Mouse (Mus musculus): ENCODE data around the gene Endod1. TPM values are rescaled to one million over a fixed set of nuclear protein-coding genes. Genes with fewer than 3 reads are reported as not detected.

Gene Endod1
- polyA plus RNA-seq, 1 experiment, result 4.0 TPM

DNA sequence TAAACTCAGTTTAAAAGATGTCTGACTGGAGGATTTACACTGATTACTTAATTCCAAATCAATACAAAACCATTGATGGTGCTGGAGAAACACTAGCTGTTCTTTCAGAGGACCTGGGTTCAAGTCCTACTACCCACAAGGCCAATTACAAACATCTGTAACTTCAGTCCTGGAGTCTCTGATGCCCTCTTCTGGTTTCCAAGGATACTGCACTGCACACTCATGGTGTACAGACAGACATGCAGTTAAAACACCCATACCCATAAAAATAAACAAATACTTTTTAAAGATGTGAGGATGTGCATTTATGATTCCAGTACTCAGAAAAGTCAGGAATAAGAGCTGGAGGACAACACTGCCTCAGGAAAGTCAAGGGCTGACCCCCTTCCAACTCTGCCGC is 6.7 kb upstream of the Endod1 start:
- Histone ChIP-seq H3K27me3 (ENCODE audit: control insufficient read depth, insufficient read depth, insufficient read length) (no peaks in the 10 kb centered on the region), H3K79me2 (ENCODE audit: control insufficient read depth, insufficient read depth) (no peaks in the 10 kb centered on the region), H3K79me3 (ENCODE audit: low read depth) (no peaks in the 10 kb centered on the region), H3ac (ENCODE audit: control insufficient read depth, insufficient read length, low read depth) (no peak overlapping the region), H3K36me3 (ENCODE audit: control insufficient read depth, insufficient read depth) (no peaks in the 10 kb centered on the region), H3K4me3 (ENCODE audit: insufficient read depth, poor library complexity, severe bottlenecking) (no peak overlapping the region)
- TF ChIP-seq CTCF (IDR thresholded peaks at IDR 0.05; ENCODE audit: control insufficient read depth, insufficient read depth, insufficient read length), result no peak
- TF ChIP-seq MYOD1 (IDR thresholded peaks at IDR 0.05; ENCODE audit: control insufficient read depth, insufficient read length, low read depth), result no peak
- TF ChIP-seq CEBPB (IDR thresholded peaks at IDR 0.05; ENCODE audit: low read depth), result no peak
- no peak for TF ChIP-seq MYOG (IDR thresholded peaks at IDR 0.05; ENCODE audit: control insufficient read depth, extremely low read depth, insufficient read length)
- no peak for TF ChIP-seq USF1 (IDR thresholded peaks at IDR 0.05; ENCODE audit: low read depth)
- TF ChIP-seq MAX (IDR thresholded peaks at IDR 0.05), result no peak
- TF ChIP-seq FOSL1 (IDR thresholded peaks at IDR 0.05; ENCODE audit: insufficient read depth, low read length, poor library complexity, severe bottlenecking), result no peak

DNA sequence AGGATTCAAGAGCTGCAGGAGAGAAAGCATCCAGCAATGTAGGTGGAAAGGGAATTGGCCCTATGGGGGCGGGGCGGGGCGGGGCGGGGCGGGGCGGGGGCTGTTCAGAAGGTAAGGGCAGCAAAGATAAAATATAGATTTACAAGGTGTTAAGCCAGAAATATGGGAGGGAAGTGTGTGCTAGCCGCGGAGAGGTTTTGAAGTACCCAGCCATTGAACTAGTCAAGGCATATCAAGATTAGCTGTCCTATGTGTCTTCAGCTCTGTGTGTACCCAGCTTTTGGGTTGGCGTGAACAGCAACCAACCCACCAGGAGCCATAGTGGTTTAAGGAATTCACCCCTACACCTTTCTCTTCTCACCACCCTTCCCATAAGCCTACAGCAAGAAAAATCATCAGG is 5.5 kb upstream of the Endod1 start:
- Histone ChIP-seq H3K79me2 (ENCODE audit: control insufficient read depth, insufficient read depth) (no peaks in the 10 kb centered on the region), H3ac (ENCODE audit: control insufficient read depth, insufficient read length, low read depth) (no peak overlapping the region), H3K4me3 (ENCODE audit: insufficient read depth, poor library complexity, severe bottlenecking) (no peak overlapping the region), H3K27me3 (ENCODE audit: control insufficient read depth, insufficient read depth, insufficient read length) (no peaks in the 10 kb centered on the region), H3K79me3 (ENCODE audit: low read depth) (no peaks in the 10 kb centered on the region), H3K36me3 (ENCODE audit: control insufficient read depth, insufficient read depth) (no peaks in the 10 kb centered on the region)
- no peak for TF ChIP-seq CTCF (IDR thresholded peaks at IDR 0.05; ENCODE audit: control insufficient read depth, insufficient read depth, insufficient read length)
- TF ChIP-seq MYOD1 (IDR thresholded peaks at IDR 0.05; ENCODE audit: control insufficient read depth, insufficient read length, low read depth), result no peak
- no peak for TF ChIP-seq FOSL1 (IDR thresholded peaks at IDR 0.05; ENCODE audit: insufficient read depth, low read length, poor library complexity, severe bottlenecking)
- TF ChIP-seq USF1 (IDR thresholded peaks at IDR 0.05; ENCODE audit: low read depth), result no peak
- TF ChIP-seq MAX (IDR thresholded peaks at IDR 0.05), result no peak
- no peak for TF ChIP-seq MYOG (IDR thresholded peaks at IDR 0.05; ENCODE audit: control insufficient read depth, extremely low read depth, insufficient read length)

- H3K36me3 ChIP-seq (ENCODE audit: control insufficient read depth, insufficient read depth), result no peaks in the 10 kb centered on the region
- no peaks in the 10 kb centered on the region for H3K79me3 ChIP-seq (ENCODE audit: low read depth)
These were observed 4.4 kb upstream of the Endod1 start for GRCm38 (mm10) chr9:14385665-14386064.

DNA sequence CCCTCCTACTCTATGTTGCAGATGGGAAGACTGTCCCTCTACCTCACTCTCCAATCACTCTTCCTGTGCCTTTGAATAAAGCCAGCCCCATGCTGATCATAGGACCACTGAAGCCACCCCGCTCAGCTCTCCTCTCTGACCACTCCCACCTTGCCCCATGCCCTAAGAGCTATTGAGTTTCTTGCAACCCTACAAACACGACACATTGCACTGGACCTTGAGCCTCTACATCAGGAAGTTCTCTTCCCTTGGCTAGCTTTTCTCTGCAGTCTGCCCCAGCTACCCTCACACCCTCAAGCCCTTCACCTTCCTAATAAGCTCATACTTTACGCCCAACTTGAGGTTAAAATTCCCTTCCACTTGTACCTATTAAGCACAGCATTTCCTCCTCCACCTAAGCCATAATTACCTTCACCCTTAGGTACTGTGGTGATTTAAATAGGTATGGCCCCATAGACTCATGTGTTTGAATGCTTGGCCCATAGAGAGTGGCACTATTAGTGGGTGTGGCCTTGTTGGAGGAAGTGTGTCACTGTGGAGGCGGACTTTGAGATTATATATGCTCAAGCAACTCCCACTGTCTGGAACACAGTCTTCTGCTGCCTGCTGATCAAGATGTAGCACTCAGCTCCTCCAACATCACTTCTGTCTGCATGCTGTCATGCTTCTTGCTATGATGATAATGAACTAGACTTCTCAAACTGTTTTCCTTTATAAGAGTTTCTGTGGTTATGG is 2.0 kb upstream of the Endod1 start:
- TF ChIP-seq USF1 (IDR thresholded peaks at IDR 0.05; ENCODE audit: low read depth), result no peak
- TF ChIP-seq CEBPB (IDR thresholded peaks at IDR 0.05; ENCODE audit: low read depth), result no peak
- no peak for TF ChIP-seq FOSL1 (IDR thresholded peaks at IDR 0.05; ENCODE audit: insufficient read depth, low read length, poor library complexity, severe bottlenecking)
- no peaks in the 10 kb centered on the region for H3K79me2 ChIP-seq (ENCODE audit: control insufficient read depth, insufficient read depth)
- no peak overlapping the region for H3ac ChIP-seq (ENCODE audit: control insufficient read depth, insufficient read length, low read depth)
- no peaks in the 10 kb centered on the region for H3K36me3 ChIP-seq (ENCODE audit: control insufficient read depth, insufficient read depth)
- no peaks in the 10 kb centered on the region for H3K27me3 ChIP-seq (ENCODE audit: control insufficient read depth, insufficient read depth, insufficient read length)
- no peak overlapping the region for H3K4me3 ChIP-seq (ENCODE audit: insufficient read depth, poor library complexity, severe bottlenecking)
- H3K79me3 ChIP-seq (ENCODE audit: low read depth), result no peaks in the 10 kb centered on the region

More at GRCm38 (mm10) chr9:14385665-14386064, 4.4 kb upstream of the Endod1 start:
- Histone ChIP-seq H3K4me3 (ENCODE audit: insufficient read depth, poor library complexity, severe bottlenecking) (no peak overlapping the region), H3K27me3 (ENCODE audit: control insufficient read depth, insufficient read depth, insufficient read length) (no peaks in the 10 kb centered on the region), H3ac (ENCODE audit: control insufficient read depth, insufficient read length, low read depth) (no peak overlapping the region), H3K79me2 (ENCODE audit: control insufficient read depth, insufficient read depth) (no peaks in the 10 kb centered on the region)
- no peak for TF ChIP-seq CTCF (IDR thresholded peaks at IDR 0.05; ENCODE audit: control insufficient read depth, insufficient read depth, insufficient read length)
- TF ChIP-seq MYOD1 (IDR thresholded peaks at IDR 0.05; ENCODE audit: control insufficient read depth, insufficient read length, low read depth), result no peak
- no peak for TF ChIP-seq FOSL1 (IDR thresholded peaks at IDR 0.05; ENCODE audit: insufficient read depth, low read length, poor library complexity, severe bottlenecking)
- TF ChIP-seq USF1 (IDR thresholded peaks at IDR 0.05; ENCODE audit: low read depth), result no peak
- no peak for TF ChIP-seq CEBPB (IDR thresholded peaks at IDR 0.05; ENCODE audit: low read depth)
- TF ChIP-seq MAX (IDR thresholded peaks at IDR 0.05), result no peak

DNA sequence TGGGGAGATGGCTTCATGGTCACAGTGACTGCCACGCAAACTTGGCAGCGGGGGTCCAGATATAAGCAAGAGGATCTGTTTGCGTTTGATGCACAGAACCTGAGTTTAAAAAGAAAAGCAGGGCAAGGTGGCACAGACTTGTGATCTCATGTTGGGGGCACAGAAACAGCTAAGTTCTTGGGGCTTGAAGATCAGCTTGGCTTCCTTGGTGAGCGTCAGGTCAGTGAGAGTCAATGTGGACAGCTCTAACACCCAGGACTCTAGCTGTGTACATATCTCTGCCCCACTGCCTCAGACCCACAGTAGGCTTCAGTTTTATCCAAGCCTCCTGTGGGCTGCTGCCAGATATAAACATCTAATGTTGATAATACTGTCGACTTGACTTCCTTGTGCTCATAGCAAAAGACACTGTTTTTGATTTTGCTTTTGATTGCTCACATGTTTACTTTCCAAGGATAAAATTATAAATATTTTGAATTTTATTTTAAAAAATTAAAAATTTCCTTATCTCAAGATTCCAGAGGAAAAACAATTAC is 1.0 kb upstream of the Endod1 start:
- H3K4me3 ChIP-seq (ENCODE audit: insufficient read depth, poor library complexity, severe bottlenecking), result no peak overlapping the region
- no peaks in the 10 kb centered on the region for H3K79me3 ChIP-seq (ENCODE audit: low read depth)
- H3K79me2 ChIP-seq (ENCODE audit: control insufficient read depth, insufficient read depth), result no peaks in the 10 kb centered on the region
- no peaks in the 10 kb centered on the region for H3K36me3 ChIP-seq (ENCODE audit: control insufficient read depth, insufficient read depth)
- TF ChIP-seq FOSL1 (IDR thresholded peaks at IDR 0.05; ENCODE audit: insufficient read depth, low read length, poor library complexity, severe bottlenecking) (no peak), CTCF (IDR thresholded peaks at IDR 0.05; ENCODE audit: control insufficient read depth, insufficient read depth, insufficient read length) (no peak), CEBPB (IDR thresholded peaks at IDR 0.05; ENCODE audit: low read depth) (no peak), MYOD1 (IDR thresholded peaks at IDR 0.05; ENCODE audit: control insufficient read depth, insufficient read length, low read depth) (no peak), USF1 (IDR thresholded peaks at IDR 0.05; ENCODE audit: low read depth) (no peak), MAX (IDR thresholded peaks at IDR 0.05) (no peak), MYOG (IDR thresholded peaks at IDR 0.05; ENCODE audit: control insufficient read depth, extremely low read depth, insufficient read length) (no peak)
- no peak overlapping the region for H3ac ChIP-seq (ENCODE audit: control insufficient read depth, insufficient read length, low read depth)
- H3K27me3 ChIP-seq (ENCODE audit: control insufficient read depth, insufficient read depth, insufficient read length), result no peaks in the 10 kb centered on the region
